Comparison of ENCODE assay signal across 12 mouse cellular contexts in the genomic region with DNA sequence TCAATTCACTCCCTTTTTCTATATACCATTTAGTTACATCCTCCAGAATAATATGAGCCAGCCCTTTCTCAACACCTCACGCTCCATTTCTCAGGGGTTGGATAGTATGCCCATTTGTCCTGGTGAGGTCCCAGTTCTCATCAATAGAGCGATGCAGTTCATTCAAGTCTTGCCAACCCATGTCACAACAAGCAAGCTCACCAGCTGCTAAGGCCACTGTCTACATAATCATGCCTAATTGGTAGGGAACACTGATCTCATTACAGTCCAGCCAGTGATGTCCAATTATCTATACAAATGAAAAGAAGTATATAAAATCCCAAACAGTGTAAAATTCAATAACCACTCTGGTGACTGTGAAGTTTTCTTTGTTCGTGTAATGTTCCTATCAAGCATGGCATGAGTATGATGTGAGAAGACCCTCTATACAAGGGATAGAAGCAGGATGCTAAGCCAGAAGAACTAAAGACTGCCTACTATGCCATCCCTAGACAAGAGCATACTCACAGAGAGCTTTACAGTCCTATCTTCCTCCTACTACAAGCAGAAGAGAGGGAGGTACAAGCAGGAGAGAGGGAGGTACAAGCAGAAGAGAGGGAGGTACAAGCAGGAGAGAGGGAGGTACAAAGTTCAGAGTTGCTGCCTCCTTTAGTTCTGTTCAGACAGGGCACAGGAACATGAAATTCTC.
"Had no signal": no experiment of that assay in that cellular context is flagged by ENCODE, and none has a peak within 500 bp of the region (broad histone marks: within the 10 kb centered on the region; RNA-seq: fewer than 3 reads in every experiment).

No protein-coding gene starts in this region.

- DNase-seq: kidney, adult 8-10 months; kidney, postnatal 36 days; lung, embryonic 14.5 days; lung, postnatal 10 days had no signal

- H3K9me3 ChIP-seq: limb, embryonic 15.5 days; liver, embryonic 12.5 days; midbrain, embryonic 15.5 days; neural tube, embryonic 13.5 days had no signal

- H3K36me3 ChIP-seq: limb, embryonic 15.5 days; liver, embryonic 12.5 days; midbrain, embryonic 15.5 days; neural tube, embryonic 13.5 days had no signal

- ATAC-seq: liver, embryonic 12.5 days; midbrain, embryonic 15.5 days had no signal

- H3K27ac ChIP-seq: kidney, postnatal 0 days; layer of hippocampus, adult 2 months; limb, embryonic 15.5 days; liver, embryonic 12.5 days; macrophage; midbrain, embryonic 15.5 days; neural tube, embryonic 13.5 days; stomach, postnatal 0 days had no signal

- H3K9ac ChIP-seq: limb, embryonic 15.5 days; liver, embryonic 12.5 days; lung, embryonic 14.5 days; midbrain, embryonic 15.5 days; neural tube, embryonic 13.5 days had no signal

- H3K4me1 ChIP-seq: limb, embryonic 15.5 days; liver, embryonic 12.5 days; midbrain, embryonic 15.5 days; neural tube, embryonic 13.5 days had no signal

- H3K4me2 ChIP-seq: limb, embryonic 15.5 days; liver, embryonic 12.5 days; lung, embryonic 14.5 days; midbrain, embryonic 15.5 days; neural tube, embryonic 13.5 days had no signal

- H3K27me3 ChIP-seq: limb, embryonic 15.5 days; liver, embryonic 12.5 days; midbrain, embryonic 15.5 days; neural tube, embryonic 13.5 days had no signal

- H3K4me3 ChIP-seq: layer of hippocampus, adult 2 months; limb, embryonic 15.5 days; liver, embryonic 12.5 days; midbrain, embryonic 15.5 days; neural tube, embryonic 13.5 days had no signal
